Mouse (Mus musculus) heart, embryonic 13.5 days (tissue): ENCODE measurements at regions not wholly inside any gene's neighbourhood (a gene's known extent, or its start where the extent isn't known, plus 50 kb on each side); places are given as distances from the start of the nearest gene placed in this dataset.

Source experiments
- ATAC-seq: fragments of 200-750 bp; cut with Nextera tagmentation; 2 replicates; pipeline ENCODE4 v1.8.0; 2017; ENCODE audit warnings: moderate TSS enrichment; ENCODE audit not compliant: insufficient number of reproducible peaks, low FRiP score, low TSS enrichment; ENCODE audit errors: extremely low read depth
- H3K27ac ChIP-seq: fragments of 300-500 bp; sonication (generic); replicated peaks from 2 replicates; pipeline ENCODE4 v1.5.1; 2015; ENCODE audit warnings: moderate library complexity, mild to moderate bottlenecking, inconsistent platforms
- H3K27me3 ChIP-seq: fragments of 300-500 bp; sonication (generic); replicated peaks from 2 replicates; pipeline ENCODE4 v1.6.1; 2015; ENCODE audit warnings: mild to moderate bottlenecking, inconsistent platforms
- H3K36me3 ChIP-seq: fragments of 300-500 bp; sonication (generic); 2 replicates; pipeline ENCODE4 v1.6.1; 2015; ENCODE audit warnings: mild to moderate bottlenecking, inconsistent platforms
- H3K4me1 ChIP-seq: fragments of 300-500 bp; sonication (generic); 2 replicates; pipeline ENCODE4 v1.6.1; 2015; ENCODE audit warnings: inconsistent platforms
- H3K4me2 ChIP-seq: fragments of 300-500 bp; sonication (generic); 2 replicates; pipeline ENCODE4 v1.6.1; 2015; ENCODE audit warnings: inconsistent platforms, mild to moderate bottlenecking, moderate library complexity
- H3K4me3 ChIP-seq: fragments of 300-500 bp; sonication (generic); 2 replicates; pipeline ENCODE4 v1.5.1; 2015; ENCODE audit warnings: moderate library complexity, mild to moderate bottlenecking, inconsistent platforms
- H3K9ac ChIP-seq: fragments of 300-500 bp; sonication (generic); 2 replicates; pipeline ENCODE4 v1.6.1; 2015; ENCODE audit warnings: inconsistent platforms, mild to moderate bottlenecking, moderate library complexity
- H3K9me3 ChIP-seq: fragments of 300-500 bp; sonication (generic); 2 replicates; pipeline ENCODE4 v1.6.1; 2016; ENCODE audit warnings: inconsistent platforms
- whole genome bisulfite sequencing: fragments of 180-500 bp; shearing (Covaris S2); methylation state at CpG from one replicate; pipeline ENCODE4 v1.1.7; 2015; ENCODE audit warnings: mixed read lengths; 5-methylcytosine and 5-hydroxymethylcytosine counted together

DNA sequence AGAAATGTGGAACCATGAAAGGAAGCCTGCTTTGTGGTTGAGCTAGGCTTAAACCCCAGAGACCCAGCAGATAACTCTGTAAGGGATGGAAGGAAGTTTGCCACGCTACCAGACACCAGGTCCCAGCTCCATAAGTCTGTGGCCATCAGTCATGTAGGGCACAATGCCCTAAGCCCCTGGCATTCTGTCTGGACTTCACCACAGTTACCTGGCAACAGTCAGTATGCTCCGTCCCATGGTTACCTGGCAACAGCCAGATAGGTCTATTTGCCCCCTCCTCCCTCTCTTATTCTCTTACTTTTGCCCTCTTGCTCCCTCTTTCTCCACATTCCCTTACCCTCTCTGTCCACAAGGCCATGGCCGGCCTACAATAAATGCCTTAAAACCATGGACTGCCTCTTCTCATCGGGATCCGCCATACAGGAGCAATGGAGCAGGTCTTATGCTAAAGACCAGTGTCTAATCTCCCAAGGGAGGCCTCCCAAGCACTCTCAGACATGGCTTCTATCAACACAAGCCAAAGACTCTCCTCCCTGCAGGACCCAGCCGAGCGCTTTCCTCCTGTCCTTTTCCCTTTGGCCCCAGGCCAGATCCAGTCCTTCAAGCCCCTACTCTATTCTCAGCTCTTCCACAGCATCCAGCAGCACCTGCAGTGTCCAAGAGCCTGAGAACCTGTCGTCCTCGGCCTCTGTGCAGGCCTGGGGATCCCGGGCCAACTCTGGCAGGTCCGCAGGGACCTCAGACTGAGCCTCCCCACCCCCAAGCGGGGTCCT, 66.3 kb upstream of the Usp38 start:
- WGBS, result 63% methylated on average over 12 of the region's 12 CpGs
- ATAC-seq, result no peak
- H3K4me3 ChIP-seq, result no peak overlapping the region
- no peak overlapping the region for H3K4me2 ChIP-seq
- no peaks in the 10 kb centered on the region for H3K9me3 ChIP-seq
- H3K36me3 ChIP-seq, result no peaks in the 10 kb centered on the region
- peaks cover 23% of the 10 kb centered on the region for H3K4me1 ChIP-seq
- no peak overlapping the region for H3K27ac ChIP-seq
- no peak overlapping the region for H3K9ac ChIP-seq
- no peaks in the 10 kb centered on the region for H3K27me3 ChIP-seq

DNA sequence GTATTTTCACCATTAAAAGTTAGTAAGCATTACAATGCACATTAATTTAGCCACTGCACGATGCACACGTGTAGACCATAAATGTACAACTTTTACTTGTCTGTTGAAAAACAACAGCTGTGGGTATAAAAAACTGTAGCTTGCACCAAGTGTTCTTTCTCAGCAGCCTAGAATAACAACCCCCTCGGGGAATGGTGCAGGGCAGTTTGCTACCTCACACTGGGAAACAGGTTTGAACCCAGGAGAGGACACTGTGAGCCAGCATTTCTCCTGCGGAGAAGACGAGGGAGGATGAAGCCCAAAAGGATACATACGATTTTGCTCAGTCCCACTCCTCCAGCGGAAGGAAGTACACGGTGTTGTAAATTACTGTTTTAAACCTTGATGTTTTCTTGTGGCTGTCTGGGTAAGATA, 65.2 kb upstream of the Usp38 start:
- 70% methylated on average over 8 of the region's 8 CpGs for WGBS
- no peaks in the 10 kb centered on the region for H3K27me3 ChIP-seq
- H3K9me3 ChIP-seq, result no peaks in the 10 kb centered on the region
- no peak overlapping the region for H3K4me2 ChIP-seq
- H3K4me3 ChIP-seq, result no peak overlapping the region
- H3K4me1 ChIP-seq, result peaks cover 23% of the 10 kb centered on the region
- H3K27ac ChIP-seq, result no peak overlapping the region
- ATAC-seq, result no peak
- no peaks in the 10 kb centered on the region for H3K36me3 ChIP-seq
- no peak overlapping the region for H3K9ac ChIP-seq

DNA sequence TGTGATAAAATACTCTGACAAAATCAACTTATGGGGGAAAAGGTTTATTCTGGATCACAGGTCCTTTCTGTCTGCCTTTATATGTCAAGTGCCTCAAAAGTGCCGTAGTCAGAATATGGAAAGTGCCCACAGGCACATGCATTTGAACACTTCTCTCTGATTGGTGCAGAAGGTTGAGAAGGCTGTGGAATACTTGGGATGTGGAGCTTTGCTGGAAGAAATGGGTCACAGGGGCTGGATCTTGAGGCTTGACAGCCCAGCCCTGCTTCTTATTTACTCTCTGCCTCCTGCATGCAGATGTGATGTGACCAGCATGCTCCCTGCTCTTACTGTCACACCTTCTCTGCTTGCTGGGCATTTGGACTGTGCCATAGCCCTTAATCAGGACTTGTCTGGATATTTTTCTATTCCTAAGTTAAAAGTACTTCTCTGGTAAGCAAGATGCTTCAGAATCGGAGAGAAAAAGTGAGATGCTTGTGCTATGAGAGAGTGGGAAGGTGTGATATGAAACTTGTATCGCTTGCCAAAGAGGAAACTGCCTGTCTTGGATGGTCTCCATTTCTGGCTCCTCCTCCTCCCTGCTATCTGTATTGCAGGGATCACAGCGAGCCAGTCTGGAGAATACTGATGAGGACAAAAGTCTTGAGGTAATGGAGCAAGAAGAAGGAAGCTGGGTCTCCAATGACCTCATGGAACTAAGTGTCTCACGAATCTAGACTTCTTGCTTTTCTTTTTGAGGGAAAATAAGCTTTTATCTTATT, 54.5 kb upstream of the Usp38 start:
- Histone ChIP-seq H3K9me3 (no peaks in the 10 kb centered on the region), H3K27ac (peak overlapping the region; percentile 32; the same call in 1 of the 2 replicates), H3K4me3 (no peak overlapping the region), H3K4me2 (no peak overlapping the region), H3K4me1 (peaks cover 15% of the 10 kb centered on the region), H3K9ac (no peak overlapping the region), H3K36me3 (no peaks in the 10 kb centered on the region), H3K27me3 (no peaks in the 10 kb centered on the region)
- WGBS, result 53% methylated on average over 5 of the region's 5 CpGs
- no peak for ATAC-seq

DNA sequence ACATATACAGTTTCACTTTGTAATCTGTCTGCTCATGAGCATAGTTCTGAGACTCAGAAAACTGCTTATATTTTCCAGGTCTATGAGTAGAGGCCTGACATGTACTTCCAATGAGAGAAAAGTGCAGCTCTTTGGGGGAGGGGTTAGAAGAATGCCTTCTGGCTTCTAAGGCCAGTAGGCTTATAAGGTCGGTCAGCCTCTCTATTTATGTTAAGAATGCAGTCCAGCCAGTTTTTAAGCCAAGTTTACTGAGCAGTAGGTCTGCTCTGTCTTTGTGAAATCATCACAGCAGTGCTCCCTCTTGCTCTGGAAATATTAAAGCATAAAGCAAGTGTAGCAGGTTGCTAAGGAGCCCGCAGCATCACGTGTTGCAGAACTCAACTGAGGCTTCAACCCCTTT, 53.8 kb upstream of the Usp38 start:
- 75% methylated on average over 3 of the region's 3 CpGs for WGBS
- ATAC-seq, result no peak
- H3K36me3 ChIP-seq, result no peaks in the 10 kb centered on the region
- H3K27me3 ChIP-seq, result no peaks in the 10 kb centered on the region
- no peaks in the 10 kb centered on the region for H3K9me3 ChIP-seq
- H3K9ac ChIP-seq, result no peak overlapping the region
- peaks cover 15% of the 10 kb centered on the region for H3K4me1 ChIP-seq
- no peak overlapping the region for H3K27ac ChIP-seq
- no peak overlapping the region for H3K4me3 ChIP-seq
- H3K4me2 ChIP-seq, result no peak overlapping the region

DNA sequence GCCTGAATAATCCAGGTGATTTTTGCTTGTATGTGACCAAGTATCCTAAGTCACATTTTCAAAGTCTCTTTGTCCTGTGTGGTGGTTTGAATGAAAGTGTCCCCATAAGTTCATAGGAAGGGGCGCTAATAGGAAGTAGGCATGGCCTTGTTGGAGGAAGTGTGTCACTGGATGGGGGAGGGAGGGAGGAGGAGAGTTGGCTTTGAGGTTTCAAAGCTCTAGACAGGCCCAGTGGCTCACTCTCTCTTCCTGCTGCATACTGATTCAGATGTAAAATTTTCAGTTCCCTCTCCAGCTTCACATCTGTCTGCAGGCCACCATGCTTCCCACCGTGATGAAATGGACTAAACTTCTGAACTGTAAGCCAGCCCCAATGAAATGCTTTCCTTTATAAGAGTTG, 52.0 kb upstream of the Usp38 start:
- no peak overlapping the region for H3K4me3 ChIP-seq
- H3K27ac ChIP-seq, result no peak overlapping the region
- no peaks in the 10 kb centered on the region for H3K36me3 ChIP-seq
- no peak overlapping the region for H3K4me2 ChIP-seq
- H3K4me1 ChIP-seq, result peaks cover 16% of the 10 kb centered on the region
- 81% methylated on average over 2 of the region's 2 CpGs for WGBS
- no peak for ATAC-seq
- no peak overlapping the region for H3K9ac ChIP-seq
- H3K27me3 ChIP-seq, result no peaks in the 10 kb centered on the region
- no peaks in the 10 kb centered on the region for H3K9me3 ChIP-seq
